Mouse (Mus musculus) stomach, postnatal 0 days (tissue): ENCODE data around the gene Tcf15.

ENCODE experiments used
- CTCF ChIP-seq: IDR thresholded peaks from 2 replicates; pipeline ENCODE4 v1.5.1; 2016; ENCODE audit warnings: antibody characterized with exemption, low read depth, mild to moderate bottlenecking, moderate library complexity
- EP300 ChIP-seq: optimal IDR thresholded peaks from 2 replicates; pipeline ENCODE3; 2016; ENCODE audit warnings: antibody characterized with exemption

GRCm38 (mm10) chr2:152096922-152097321 is 46.4 kb upstream of the Tcf15 start:
- TF ChIP-seq CTCF: no peak
- no peak for TF ChIP-seq EP300
